Mouse (Mus musculus) C2C12 (cell line): ENCODE measurements around the gene Tsc2. TPM values are rescaled to one million over a fixed set of nuclear protein-coding genes. Genes with fewer than 3 reads are reported as not detected.

Experiments used
- H3K27me3 ChIP-seq: one replicate; pipeline ENCODE4 v1.6.1; 2011; ENCODE audit not compliant: control insufficient read depth, insufficient read depth, insufficient read length
- H3K36me3 ChIP-seq: one replicate; pipeline ENCODE4 v1.6.1; 2011; ENCODE audit not compliant: control insufficient read depth, insufficient read depth
- H3K4me3 ChIP-seq: one replicate; pipeline ENCODE4 v1.5.1; 2011; ENCODE audit warnings: mild to moderate bottlenecking, control low read depth; ENCODE audit not compliant: poor library complexity, insufficient read depth, severe bottlenecking
- H3K79me2 ChIP-seq: one replicate; pipeline ENCODE4 v1.6.1; 2011; ENCODE audit not compliant: control insufficient read depth, insufficient read depth
- H3K79me3 ChIP-seq: one replicate; pipeline ENCODE4 v1.6.1; 2011; ENCODE audit warnings: low read depth, control low read depth
- H3ac ChIP-seq: one replicate; pipeline ENCODE3; 2011; ENCODE audit warnings: low read depth; ENCODE audit not compliant: control insufficient read depth, insufficient read length
- CEBPB ChIP-seq: IDR thresholded peaks from one replicate; pipeline ENCODE4 v1.6.1; 2011; ENCODE audit warnings: low read depth, mild to moderate bottlenecking, control low read depth, moderate library complexity
- CTCF ChIP-seq: IDR thresholded peaks from one replicate; pipeline ENCODE4 v1.5.1; 2011; ENCODE audit not compliant: control insufficient read depth, insufficient read depth, insufficient read length
- FOSL1 ChIP-seq: IDR thresholded peaks from one replicate; pipeline ENCODE4 v1.8.0; 2011; ENCODE audit warnings: mild to moderate bottlenecking, low read length; ENCODE audit not compliant: poor library complexity, insufficient read depth, severe bottlenecking
- MAX ChIP-seq: IDR thresholded peaks from one replicate; pipeline ENCODE4 v1.6.1; 2011; ENCODE audit warnings: mild to moderate bottlenecking, control low read depth
- MYOD1 ChIP-seq: IDR thresholded peaks from one replicate; pipeline ENCODE4 v1.6.1; 2011; ENCODE audit warnings: low read depth; ENCODE audit not compliant: control insufficient read depth, insufficient read length
- MYOG ChIP-seq: IDR thresholded peaks from one replicate; pipeline ENCODE4 v1.6.1; 2011; ENCODE audit not compliant: control insufficient read depth, insufficient read length; ENCODE audit errors: extremely low read depth
- USF1 ChIP-seq: IDR thresholded peaks from one replicate; pipeline ENCODE4 v1.6.1; 2011; ENCODE audit warnings: low read depth, mild to moderate bottlenecking, control low read depth, moderate library complexity
- long read RNA-seq, 2 experiments: library from polyadenylated mRNA; unstranded; transcript quantifications; one replicate each; pipeline ENCODE4 v2.0.0; 2019 to 2020
- polyA plus RNA-seq: library from polyadenylated mRNA; unstranded; fragments of >200 nt; fragmentation: generic; extraction: Trizol; gene quantifications from one replicate; pipeline ENCODE4 v1.2.1, GENCODE M21; 2012; ENCODE audit warnings: missing spikeins

Gene Tsc2
- polyA plus RNA-seq = 33.3 TPM
- long read RNA-seq, experiment 1, full-length matches to known transcripts = 1 of 11 reads
- long read RNA-seq, experiment 1, partial matches to known transcripts = 7 of 11 reads
- long read RNA-seq, experiment 1, other reads (novel, unspliced or antisense) = 3 of 11 reads
- long read RNA-seq, experiment 2, full-length matches to known transcripts = 45 of 196 reads
- long read RNA-seq, experiment 2, partial matches to known transcripts = 74 of 196 reads
- long read RNA-seq, experiment 2, other reads (novel, unspliced or antisense) = 77 of 196 reads

GRCm38 (mm10) chr17:24632167-24632812 is at the start of gene Tsc2, which contains the start of gene Nthl1:
TSS of gene Tsc2 (minus strand) at chr17:24632630.
TSS of gene Nthl1 (plus strand) at chr17:24632680.
- Histone ChIP-seq H3K27me3 (no peaks in the 10 kb centered on the region), H3ac (peak within 1 kb of the TSS; percentile 83), H3K36me3 (no peaks in the 10 kb centered on the region), H3K4me3 (peak within 1 kb of the TSS; percentile 82), H3K79me3 (no peaks in the 10 kb centered on the region), H3K79me2 (no peaks in the 10 kb centered on the region)
- TF ChIP-seq CEBPB (no peak), USF1 (no peak), MAX (peak; percentile 39)

DNA sequence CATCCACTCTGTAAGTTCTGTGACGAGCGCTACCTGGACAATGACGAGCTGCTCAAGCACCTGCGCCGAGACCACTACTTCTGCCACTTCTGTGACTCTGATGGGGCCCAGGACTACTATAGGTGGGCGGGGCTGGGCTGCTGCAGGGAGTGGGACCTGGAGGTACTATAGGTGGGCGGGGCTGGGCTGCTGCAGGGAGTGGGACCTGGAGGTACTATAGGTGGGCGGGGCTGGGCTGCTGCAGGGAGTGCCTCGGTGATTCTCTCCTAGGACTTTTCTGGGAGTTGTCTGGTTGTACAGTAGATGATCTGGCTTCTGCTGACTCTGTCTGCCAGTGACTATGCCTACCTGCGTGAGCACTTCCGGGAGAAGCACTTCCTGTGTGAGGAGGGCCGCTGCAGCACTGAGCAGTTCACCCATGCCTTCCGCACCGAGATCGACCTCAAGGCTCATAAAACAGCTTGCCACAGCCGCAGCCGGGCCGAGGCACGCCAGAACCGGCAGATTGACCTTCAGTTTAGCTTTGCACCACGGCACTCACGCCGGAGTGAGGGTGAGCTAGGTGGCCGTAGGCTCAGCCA is 45.2 kb upstream of the Tsc2 start:
- Histone ChIP-seq H3K36me3 (peaks cover 30% of the 10 kb centered on the region), H3K4me3 (no peak overlapping the region), H3K79me2 (peaks cover 46% of the 10 kb centered on the region), H3K79me3 (peaks cover 20% of the 10 kb centered on the region), H3ac (no peak overlapping the region), H3K27me3 (no peaks in the 10 kb centered on the region)
- no peak for TF ChIP-seq FOSL1
- no peak for TF ChIP-seq CEBPB
- TF ChIP-seq MYOD1 = no peak
- TF ChIP-seq MAX = no peak
- no peak for TF ChIP-seq USF1
- TF ChIP-seq MYOG = no peak
- no peak for TF ChIP-seq CTCF

- Histone ChIP-seq H3K36me3 (peaks cover 27% of the 10 kb centered on the region), H3ac (no peak overlapping the region)
- TF ChIP-seq MAX = no peak
- TF ChIP-seq USF1 = no peak
- TF ChIP-seq CEBPB = no peak
Measured at GRCm38 (mm10) chr17:24676877-24677276, 44.4 kb upstream of the Tsc2 start.

GRCm38 (mm10) chr17:24676187-24676586 is 43.8 kb upstream of the Tsc2 start:
- TF ChIP-seq USF1 (no peak), MAX (no peak), FOSL1 (no peak), CEBPB (no peak), MYOD1 (no peak), MYOG (no peak), CTCF (no peak)
- peaks cover 60% of the 10 kb centered on the region for H3K79me2 ChIP-seq
- no peak overlapping the region for H3K4me3 ChIP-seq
- H3K79me3 ChIP-seq = peaks cover 33% of the 10 kb centered on the region
- no peaks in the 10 kb centered on the region for H3K27me3 ChIP-seq
- no peak overlapping the region for H3ac ChIP-seq
- H3K36me3 ChIP-seq = peaks cover 20% of the 10 kb centered on the region

More at GRCm38 (mm10) chr17:24676877-24677276, 44.4 kb upstream of the Tsc2 start:
- peaks cover 53% of the 10 kb centered on the region for H3K79me2 ChIP-seq
- H3K27me3 ChIP-seq = no peaks in the 10 kb centered on the region
- H3K79me3 ChIP-seq = peaks cover 26% of the 10 kb centered on the region
- no peak overlapping the region for H3K4me3 ChIP-seq

- Histone ChIP-seq H3K79me2 (peaks cover 77% of the 10 kb centered on the region), H3ac (no peak overlapping the region), H3K27me3 (no peaks in the 10 kb centered on the region), H3K36me3 (peaks cover 15% of the 10 kb centered on the region), H3K4me3 (no peak overlapping the region), H3K79me3 (peaks cover 47% of the 10 kb centered on the region)
- no peak for TF ChIP-seq MAX
- no peak for TF ChIP-seq CTCF
Measured at GRCm38 (mm10) chr17:24674277-24674676, 41.8 kb upstream of the Tsc2 start.

DNA sequence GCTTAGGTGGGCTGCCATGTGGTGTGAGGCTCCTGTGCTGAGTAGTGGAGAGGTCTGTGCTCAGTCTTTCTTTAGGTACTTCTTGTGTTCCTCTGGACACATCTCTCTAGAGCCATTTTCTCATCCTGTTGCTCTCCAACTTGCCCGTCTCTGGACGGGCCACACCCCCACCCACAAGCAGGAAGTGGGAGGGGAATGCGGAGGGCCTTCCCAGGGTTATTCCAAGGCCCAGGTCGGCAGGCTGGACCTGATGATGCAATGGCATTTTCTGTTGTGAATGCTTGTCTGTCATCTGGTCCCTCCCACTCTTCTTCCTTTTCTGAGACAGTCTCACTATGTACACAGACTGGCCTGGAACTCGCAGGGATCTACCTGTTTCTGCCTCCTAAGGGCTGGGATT is 39.7 kb upstream of the Tsc2 start:
- Histone ChIP-seq H3K79me2 (peaks cover 82% of the 10 kb centered on the region), H3ac (peak overlapping the region; percentile 52), H3K36me3 (peaks cover 5% of the 10 kb centered on the region), H3K27me3 (no peaks in the 10 kb centered on the region), H3K79me3 (peaks cover 47% of the 10 kb centered on the region), H3K4me3 (peak overlapping the region; percentile 11)
- TF ChIP-seq CEBPB (peak; percentile 88), FOSL1 (no peak), USF1 (no peak), MAX (no peak), MYOG (no peak)
